Comparison of ENCODE assay signal across 19 mouse cellular contexts in the genomic region with DNA sequence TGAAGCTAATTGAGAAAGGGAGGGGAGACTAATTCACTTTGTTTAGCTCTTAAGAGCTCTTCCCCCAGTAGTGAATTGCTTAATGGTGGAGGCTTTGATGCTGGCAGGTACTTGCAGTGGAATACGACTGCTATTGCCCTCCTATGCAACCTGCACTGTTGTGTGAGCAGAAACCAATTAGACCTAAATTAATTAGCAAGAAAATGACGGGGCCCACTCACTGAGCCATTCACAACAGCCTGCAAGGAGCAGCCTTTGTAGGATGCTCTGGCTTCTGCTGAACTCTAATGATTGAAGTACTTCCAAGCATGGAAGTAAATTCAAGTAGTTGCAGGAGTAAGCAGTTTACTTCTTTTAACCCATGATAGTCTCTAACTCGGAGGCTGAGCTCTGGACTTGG. TPM values are rescaled to one million over a fixed set of nuclear protein-coding genes. Genes with fewer than 3 reads are reported as not detected.
A peak's percentile ranks its signal among the peaks of the same experiment; 100 is the strongest.
DNase-seq lines count a peak whose midpoint lies in the region; ATAC-seq lines count a peak whose summit lies in the region.
"Had no signal": no experiment of that assay in that cellular context is flagged by ENCODE, and none has a peak within 500 bp of the region (broad histone marks: within the 10 kb centered on the region; RNA-seq: fewer than 3 reads in every experiment).

No protein-coding gene starts in this region.

- H3K4me1 ChIP-seq in forebrain, embryonic 10.5 days: peaks cover 48% of the 10 kb centered on the region
- peaks cover 27% of the 10 kb centered on the region for H3K4me1 ChIP-seq in forebrain, embryonic 12.5 days
- peaks cover 26% of the 10 kb centered on the region for H3K4me1 ChIP-seq in forebrain, embryonic 16.5 days (replicated peaks; ENCODE audit: control insufficient read depth, insufficient read depth, low read length)
- peaks cover 31% of the 10 kb centered on the region for H3K4me1 ChIP-seq in limb, embryonic 13.5 days
- peaks cover 6% of the 10 kb centered on the region; the same call in 1 of the 2 replicates for H3K4me1 ChIP-seq in liver, embryonic 11.5 days (replicated peaks; ENCODE audit: control insufficient read depth, insufficient read depth, low read length)
- peaks cover 17% of the 10 kb centered on the region for H3K4me1 ChIP-seq in midbrain, embryonic 16.5 days (ENCODE audit: control insufficient read depth, insufficient read depth, low read length)

- H3K4me3 ChIP-seq in forebrain, embryonic 10.5 days: no peak overlapping the region
- no peak overlapping the region for H3K4me3 ChIP-seq in forebrain, embryonic 12.5 days (replicated peaks)
- H3K4me3 ChIP-seq in forebrain, embryonic 16.5 days (replicated peaks; ENCODE audit: low read length): no peak overlapping the region
- no peak overlapping the region for H3K4me3 ChIP-seq in limb, embryonic 13.5 days
- H3K4me3 ChIP-seq in liver, embryonic 11.5 days (ENCODE audit: low read depth, low read length): no peak overlapping the region
- no peak overlapping the region for H3K4me3 ChIP-seq in midbrain, embryonic 16.5 days (ENCODE audit: low read depth, low read length)
- H3K4me3 ChIP-seq: embryonic facial prominence, embryonic 13.5 days; heart, embryonic 12.5 days; hindbrain, embryonic 10.5 days; hindbrain, embryonic 15.5 days had no signal

- no peaks in the 10 kb centered on the region for H3K36me3 ChIP-seq in forebrain, embryonic 10.5 days (replicated peaks)
- no peaks in the 10 kb centered on the region for H3K36me3 ChIP-seq in forebrain, embryonic 12.5 days (replicated peaks)
- no peaks in the 10 kb centered on the region for H3K36me3 ChIP-seq in forebrain, embryonic 16.5 days (ENCODE audit: control insufficient read depth, insufficient read depth)
- H3K36me3 ChIP-seq in limb, embryonic 13.5 days: no peaks in the 10 kb centered on the region
- H3K36me3 ChIP-seq in liver, embryonic 11.5 days (ENCODE audit: control insufficient read depth, insufficient read depth, low read length): no peaks in the 10 kb centered on the region
- no peaks in the 10 kb centered on the region for H3K36me3 ChIP-seq in midbrain, embryonic 16.5 days (ENCODE audit: control insufficient read depth, insufficient read depth, low read length)
- H3K36me3 ChIP-seq: embryonic facial prominence, embryonic 13.5 days; heart, embryonic 12.5 days; hindbrain, embryonic 10.5 days; hindbrain, embryonic 15.5 days had no signal

- no peaks in the 10 kb centered on the region for H3K9me3 ChIP-seq in forebrain, embryonic 10.5 days
- no peaks in the 10 kb centered on the region for H3K9me3 ChIP-seq in forebrain, embryonic 12.5 days
- H3K9me3 ChIP-seq in forebrain, embryonic 16.5 days (ENCODE audit: control insufficient read depth, low read length): no peaks in the 10 kb centered on the region
- H3K9me3 ChIP-seq in limb, embryonic 13.5 days: no peaks in the 10 kb centered on the region
- H3K9me3 ChIP-seq in liver, embryonic 11.5 days (ENCODE audit: control insufficient read depth, low read length): no peaks in the 10 kb centered on the region
- H3K9me3 ChIP-seq in midbrain, embryonic 16.5 days (replicated peaks; ENCODE audit: control insufficient read depth, low read length, poor library complexity, severe bottlenecking): no peaks in the 10 kb centered on the region
- H3K9me3 ChIP-seq: embryonic facial prominence, embryonic 13.5 days; hindbrain, embryonic 10.5 days; hindbrain, embryonic 15.5 days had no signal

- DNase-seq in forebrain, embryonic 10.5 days (ENCODE audit: extremely low spot score, low spot score): no peak
- no peak for DNase-seq in embryo, embryonic 11 days
- DNase-seq in liver, embryonic 11.5 days (ENCODE audit: low spot score): no peak
- DNase-seq: adrenal gland, adult 2 months; adrenal gland, postnatal 25 days; cerebellum, adult 2 months; cerebellum, postnatal 14 days; gastrocnemius, postnatal 36 days; kidney, adult 8-10 months had no signal

- peak overlapping the region; percentile 27 for H3K4me2 ChIP-seq in forebrain, embryonic 12.5 days
- H3K4me2 ChIP-seq in forebrain, embryonic 16.5 days (ENCODE audit: low read length): peak overlapping the region; percentile 3; the same call in 1 of the 2 replicates
- H3K4me2 ChIP-seq in limb, embryonic 13.5 days (replicated peaks): no peak overlapping the region
- no peak overlapping the region for H3K4me2 ChIP-seq in liver, embryonic 11.5 days
- H3K4me2 ChIP-seq in midbrain, embryonic 16.5 days (ENCODE audit: low read length): no peak overlapping the region
- H3K4me2 ChIP-seq: embryonic facial prominence, embryonic 13.5 days; heart, embryonic 12.5 days; hindbrain, embryonic 15.5 days had no signal

- H3K9ac ChIP-seq in forebrain, embryonic 12.5 days: no peak overlapping the region
- no peak overlapping the region for H3K9ac ChIP-seq in forebrain, embryonic 16.5 days (replicated peaks; ENCODE audit: low read depth, low read length)
- no peak overlapping the region for H3K9ac ChIP-seq in limb, embryonic 13.5 days
- H3K9ac ChIP-seq in liver, embryonic 11.5 days (ENCODE audit: low read depth, low read length): no peak overlapping the region
- H3K9ac ChIP-seq in midbrain, embryonic 16.5 days (ENCODE audit: low read depth, low read length): no peak overlapping the region
- H3K9ac ChIP-seq: embryonic facial prominence, embryonic 13.5 days; heart, embryonic 12.5 days; hindbrain, embryonic 15.5 days had no signal

- peak; percentile 66; the same call in 1 of the 2 replicates for ATAC-seq in forebrain, embryonic 12.5 days (ENCODE audit: low FRiP score)
- ATAC-seq in forebrain, embryonic 16.5 days: 0 out of 2 replicates have a peak, but pooled peaks have one; percentile 30
- no peak for ATAC-seq in limb, embryonic 13.5 days (ENCODE audit: low FRiP score, low read depth)
- no peak for ATAC-seq in liver, embryonic 11.5 days (replicated peaks; ENCODE audit: low FRiP score)
- no peak for ATAC-seq in midbrain, embryonic 16.5 days
- ATAC-seq: inflammation-experienced regulatory T-cells, adult 6 months; intestine, postnatal 0 days had no signal

- H3K27ac ChIP-seq in forebrain, embryonic 10.5 days: peak overlapping the region; percentile 36
- peak overlapping the region; percentile 68 for H3K27ac ChIP-seq in forebrain, embryonic 12.5 days
- H3K27ac ChIP-seq in forebrain, embryonic 16.5 days (ENCODE audit: low read length): no peak overlapping the region
- H3K27ac ChIP-seq in limb, embryonic 13.5 days: 0 out of 2 replicates have a peak overlapping the region, but pooled peaks have one; percentile 6
- no peak overlapping the region for H3K27ac ChIP-seq in liver, embryonic 11.5 days (ENCODE audit: low read depth, low read length)
- H3K27ac ChIP-seq in midbrain, embryonic 16.5 days (ENCODE audit: low read length): no peak overlapping the region
- H3K27ac ChIP-seq: embryonic facial prominence, embryonic 13.5 days; hindbrain, embryonic 15.5 days had no signal

- 28% methylated on average over 3 of the region's 3 CpGs for WGBS in forebrain, embryonic 10.5 days
- 19% methylated on average over 3 of the region's 3 CpGs for WGBS in forebrain, embryonic 12.5 days
- 7% methylated on average over 3 of the region's 3 CpGs for WGBS in forebrain, embryonic 16.5 days
- 21% methylated on average over 3 of the region's 3 CpGs for WGBS in limb, embryonic 13.5 days
- WGBS in liver, embryonic 11.5 days: 72% methylated on average over 3 of the region's 3 CpGs
- 33% methylated on average over 3 of the region's 3 CpGs for WGBS in midbrain, embryonic 16.5 days

- peaks cover 19% of the 10 kb centered on the region; the same call in 1 of the 2 replicates for H3K27me3 ChIP-seq in forebrain, embryonic 10.5 days (ENCODE audit: poor library complexity, severe bottlenecking)
- H3K27me3 ChIP-seq in forebrain, embryonic 12.5 days: no peaks in the 10 kb centered on the region
- no peaks in the 10 kb centered on the region for H3K27me3 ChIP-seq in forebrain, embryonic 16.5 days (replicated peaks; ENCODE audit: control insufficient read depth, insufficient read depth, low read length)
- H3K27me3 ChIP-seq in limb, embryonic 13.5 days: no peaks in the 10 kb centered on the region
- no peaks in the 10 kb centered on the region for H3K27me3 ChIP-seq in liver, embryonic 11.5 days (replicated peaks; ENCODE audit: control insufficient read depth, insufficient read depth, low read length)
- no peaks in the 10 kb centered on the region for H3K27me3 ChIP-seq in midbrain, embryonic 16.5 days (ENCODE audit: control insufficient read depth, insufficient read depth, low read depth, low read length)
- H3K27me3 ChIP-seq: embryonic facial prominence, embryonic 13.5 days; heart, embryonic 12.5 days; hindbrain, embryonic 15.5 days had no signal

RNA-seq across cellular contexts. Expression of gene Ubash3b, which starts 54.8 kb away (rescaled TPM):
- polyA plus RNA-seq in forebrain, embryonic 10.5 days (2016; fragmentation: Nextera tagmentation; extraction: Ambion mirVana): 3.8 and 4.1 TPM in 2 replicates
- 8.1 and 9.9 TPM in 2 replicates for polyA plus RNA-seq in forebrain, embryonic 12.5 days (2016; fragmentation: Nextera tagmentation; extraction: Ambion mirVana)
- 14.7 and 15.9 TPM in 2 replicates for polyA plus RNA-seq in forebrain, embryonic 16.5 days (2015; fragmentation: Nextera tagmentation; extraction: Ambion mirVana)
- 6.2 and 7.3 TPM in 2 replicates for polyA plus RNA-seq in limb, embryonic 13.5 days (2015; fragmentation: Nextera tagmentation; extraction: Ambion mirVana)
- polyA plus RNA-seq in liver, embryonic 11.5 days (2014; fragmentation: Nextera tagmentation; extraction: Ambion mirVana): 13.4 and 18.1 TPM in 2 replicates
- polyA plus RNA-seq in midbrain, embryonic 16.5 days (2015; fragmentation: Nextera tagmentation; extraction: Ambion mirVana): 23.2 and 24.2 TPM in 2 replicates

Comparison
In these comparisons a context has a peak if more than half of its experiments do, and no peak if none do; other contexts are left out.
1. H3K27ac ChIP-seq: peak in forebrain, embryonic 10.5 days (single experiment), forebrain, embryonic 12.5 days (single experiment) and limb, embryonic 13.5 days (single experiment); none in forebrain, embryonic 16.5 days (single experiment), liver, embryonic 11.5 days (single experiment) and midbrain, embryonic 16.5 days (single experiment).
2. ATAC-seq: peak in forebrain, embryonic 12.5 days (single experiment) and forebrain, embryonic 16.5 days (single experiment); none in limb, embryonic 13.5 days (single experiment), liver, embryonic 11.5 days (single experiment) and midbrain, embryonic 16.5 days (single experiment).
3. H3K4me2 ChIP-seq: peak in forebrain, embryonic 12.5 days (single experiment) and forebrain, embryonic 16.5 days (single experiment); none in limb, embryonic 13.5 days (single experiment), liver, embryonic 11.5 days (single experiment) and midbrain, embryonic 16.5 days (single experiment).